Mouse (Mus musculus) midbrain, embryonic 11.5 days (tissue): Measurements from ENCODE around the gene Tatdn3. TPM values are rescaled to one million over a fixed set of nuclear protein-coding genes. Genes with fewer than 3 reads are reported as not detected.
A peak's percentile ranks its signal among the peaks of the same experiment; 100 is the strongest.

Experiments used
- ATAC-seq: fragments of 200-750 bp; cut with Nextera tagmentation; 2 replicates; pipeline ENCODE4 v1.8.0; 2017; ENCODE audit warnings: moderate TSS enrichment, moderate library complexity; ENCODE audit not compliant: low FRiP score
- DNase-seq: peaks from one replicate; pipeline ENCODE4 v3.0.0; 2015; ENCODE audit warnings: low spot score; ENCODE audit errors: missing footprints
- H3K27ac ChIP-seq: fragments of 300-500 bp; sonication (generic); 2 replicates; pipeline ENCODE4 v1.5.1; 2014; ENCODE audit warnings: low read depth, low read length
- H3K27me3 ChIP-seq: fragments of 300-500 bp; sonication (generic); 2 replicates; pipeline ENCODE4 v1.6.1; 2014; ENCODE audit warnings: mild to moderate bottlenecking, low read length, moderate library complexity, mixed read lengths; ENCODE audit not compliant: control insufficient read depth, insufficient read depth
- H3K36me3 ChIP-seq: fragments of 300-500 bp; sonication (generic); 2 replicates; pipeline ENCODE4 v1.6.1; 2014; ENCODE audit warnings: mild to moderate bottlenecking, low read length, moderate library complexity, mixed read lengths; ENCODE audit not compliant: control insufficient read depth, insufficient read depth
- H3K4me1 ChIP-seq: fragments of 300-500 bp; sonication (generic); 2 replicates; pipeline ENCODE4 v1.6.1; 2014; ENCODE audit warnings: low read length; ENCODE audit not compliant: control insufficient read depth, insufficient read depth
- H3K4me2 ChIP-seq: fragments of 300-500 bp; sonication (generic); 2 replicates; pipeline ENCODE4 v1.6.1; 2014; ENCODE audit warnings: mild to moderate bottlenecking, moderate library complexity
- H3K4me3 ChIP-seq: fragments of 300-500 bp; sonication (generic); 2 replicates; pipeline ENCODE4 v1.5.1; 2014; ENCODE audit warnings: low read depth, low read length
- H3K9ac ChIP-seq: fragments of 300-500 bp; sonication (generic); 2 replicates; pipeline ENCODE4 v1.6.1; 2014; ENCODE audit warnings: low read length
- H3K9me3 ChIP-seq: fragments of 300-500 bp; sonication (generic); 2 replicates; pipeline ENCODE4 v1.6.1; 2016; ENCODE audit warnings: low read length; ENCODE audit not compliant: control insufficient read depth
- WGBS: fragments of 180-500 bp; shearing (Covaris S2); extraction: QIAGEN DNeasy Blood & Tissue Kit; methylation state at CpG from one replicate; pipeline ENCODE4 v1.1.7; 2014; 5-methylcytosine and 5-hydroxymethylcytosine counted together
- polyA plus RNA-seq: library from polyadenylated mRNA; unstranded; fragments of >200 nt; fragmentation: Nextera tagmentation; extraction: Ambion mirVana; gene quantifications from 2 replicates; pipeline ENCODE4 v1.2.1, GENCODE M21; 2014

The Tatdn3 gene
- polyA plus RNA-seq, 1 experiment from 2014 or later: 11.6 TPM

DNA sequence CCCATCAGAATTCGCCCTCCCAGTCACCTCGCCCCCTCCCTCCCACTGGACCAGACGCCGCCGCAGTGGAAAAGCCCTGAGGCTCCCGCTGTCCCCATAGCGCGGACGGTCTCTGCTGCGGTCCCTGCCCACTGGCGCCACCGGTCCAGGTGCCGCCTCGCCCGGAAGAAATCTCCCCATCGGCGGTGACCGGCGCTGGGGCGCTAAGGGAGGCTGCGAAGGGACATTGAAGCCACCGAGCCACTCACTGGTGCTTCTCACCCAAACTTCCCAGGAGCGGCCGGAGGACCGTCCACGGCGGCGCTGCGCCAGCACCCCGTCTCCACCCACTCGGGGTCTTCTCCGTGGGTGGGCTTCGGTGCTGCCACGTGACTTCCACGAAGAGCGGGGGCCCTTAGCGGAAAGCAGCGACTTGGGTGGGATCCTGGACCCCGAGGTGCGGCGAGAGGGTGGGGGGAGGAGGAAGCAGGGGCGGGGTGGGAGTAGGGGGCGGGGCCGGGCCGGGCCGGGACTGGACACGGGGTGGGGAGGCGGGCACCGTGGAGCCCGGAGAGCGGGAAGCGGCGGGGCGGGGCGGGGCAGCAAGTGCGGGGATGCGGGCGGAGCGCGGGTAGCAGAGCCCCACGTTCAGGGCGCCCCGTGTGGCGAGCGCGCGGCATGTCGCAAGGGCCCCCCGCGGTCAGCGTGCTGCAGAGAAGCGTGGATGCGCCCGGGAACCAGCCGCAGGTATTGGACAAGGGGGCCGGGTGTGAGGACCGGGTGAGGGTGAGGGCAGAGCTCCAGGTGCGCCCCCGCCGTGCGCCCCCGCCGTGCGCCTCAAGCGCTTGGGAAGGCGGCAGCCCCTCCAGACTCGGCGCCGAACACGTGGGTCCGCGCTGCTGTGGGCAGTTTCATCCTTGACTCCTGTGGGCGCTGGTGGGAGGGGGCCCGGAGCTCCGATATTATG is 35.3 kb upstream of the Tatdn3 start, which contains the start of gene Batf3:
TSS of gene Batf3 (plus strand) at position 46 of the 946 bp plus-strand sequence.
- Histone ChIP-seq H3K9me3 (no peaks in the 10 kb centered on the region; the same call in 1 of the 2 replicates), H3K27ac (no peak within 1 kb of the TSS), H3K4me2 (peak within 1 kb of the TSS; percentile 99), H3K36me3 (no peaks in the 10 kb centered on the region), H3K4me1 (peaks cover 3% of the 10 kb centered on the region; the same call in 1 of the 2 replicates), H3K4me3 (peak within 1 kb of the TSS; percentile 62), H3K27me3 (peaks cover 21% of the 10 kb centered on the region), H3K9ac (peak within 1 kb of the TSS; percentile 57)
- DNase-seq (peak; percentile 92), ATAC-seq (peak; percentile 75)
- WGBS: 1% methylated on average over 88 of the region's 95 CpGs

GRCm38 (mm10) chr1:191096871-191097681 is 34.3 kb upstream of the Tatdn3 start:
- 60% methylated on average over 14 of the region's 14 CpGs for WGBS
- H3K4me2 ChIP-seq: peak overlapping the region; percentile 99
- peaks cover 21% of the 10 kb centered on the region for H3K27me3 ChIP-seq
- ATAC-seq (0 out of 2 replicates have a peak, but pooled peaks have one; percentile 12), DNase-seq (peak; percentile 89)
- H3K4me1 ChIP-seq: peaks cover 3% of the 10 kb centered on the region; the same call in 1 of the 2 replicates
- H3K36me3 ChIP-seq: no peaks in the 10 kb centered on the region
- H3K27ac ChIP-seq: no peak overlapping the region
- H3K9ac ChIP-seq: peak overlapping the region; percentile 7; the same call in 1 of the 2 replicates
- no peaks in the 10 kb centered on the region; the same call in 1 of the 2 replicates for H3K9me3 ChIP-seq
- H3K4me3 ChIP-seq: peak overlapping the region; percentile 62

GRCm38 (mm10) chr1:191095019-191095418 is 32.3 kb upstream of the Tatdn3 start:
- H3K27me3 ChIP-seq: peaks cover 21% of the 10 kb centered on the region
- no peak overlapping the region for H3K4me2 ChIP-seq
- H3K27ac ChIP-seq: no peak overlapping the region
- WGBS: 77% methylated on average over 9 of the region's 9 CpGs
- H3K36me3 ChIP-seq: no peaks in the 10 kb centered on the region
- H3K4me1 ChIP-seq: peaks cover 3% of the 10 kb centered on the region; the same call in 1 of the 2 replicates
- no peak overlapping the region for H3K9ac ChIP-seq
- DNase-seq (peak; percentile 81), ATAC-seq (no peak)
- no peaks in the 10 kb centered on the region for H3K9me3 ChIP-seq
- no peak overlapping the region for H3K4me3 ChIP-seq

GRCm38 (mm10) chr1:191093578-191093977 is 30.8 kb upstream of the Tatdn3 start:
- H3K27ac ChIP-seq: no peak overlapping the region
- H3K4me2 ChIP-seq: no peak overlapping the region
- peaks cover 10% of the 10 kb centered on the region for H3K27me3 ChIP-seq
- H3K36me3 ChIP-seq: no peaks in the 10 kb centered on the region
- WGBS: 84% methylated on average over 5 of the region's 5 CpGs
- H3K4me1 ChIP-seq: peaks cover 2% of the 10 kb centered on the region; the same call in 1 of the 2 replicates
- no peaks in the 10 kb centered on the region for H3K9me3 ChIP-seq
- no peak for DNase-seq
- ATAC-seq: no peak
- no peak overlapping the region for H3K9ac ChIP-seq
- H3K4me3 ChIP-seq: no peak overlapping the region

DNA sequence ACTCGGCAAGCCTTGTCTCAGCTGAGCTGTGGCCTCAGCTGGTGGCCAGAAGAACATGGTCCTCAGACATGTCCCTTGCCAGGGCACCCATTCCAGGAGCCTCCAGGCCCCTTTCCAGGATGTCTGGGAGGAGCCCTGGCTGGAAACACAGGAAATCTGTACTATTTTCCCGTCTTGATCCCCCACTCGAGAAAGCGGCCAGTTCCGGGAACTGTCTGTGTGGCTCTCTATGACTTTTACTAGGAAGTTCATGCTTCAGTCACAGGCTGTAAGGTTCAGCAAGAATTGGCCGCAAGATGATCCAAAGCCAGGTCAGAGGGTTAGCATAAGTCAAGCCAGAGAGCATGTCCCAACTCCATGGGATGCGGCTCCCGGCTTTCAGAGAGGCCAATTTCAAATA is 29.3 kb upstream of the Tatdn3 start:
- no peaks in the 10 kb centered on the region for H3K4me1 ChIP-seq
- H3K9ac ChIP-seq: no peak overlapping the region
- ATAC-seq: no peak
- H3K27me3 ChIP-seq: peaks cover 3% of the 10 kb centered on the region
- no peaks in the 10 kb centered on the region for H3K36me3 ChIP-seq
- no peak overlapping the region for H3K4me3 ChIP-seq
- H3K9me3 ChIP-seq: no peaks in the 10 kb centered on the region
- H3K27ac ChIP-seq: no peak overlapping the region
- 77% methylated on average over 8 of the region's 8 CpGs for WGBS
- DNase-seq: peak; percentile 28
- no peak overlapping the region for H3K4me2 ChIP-seq

- no peak overlapping the region for H3K4me3 ChIP-seq
- WGBS: 75% methylated on average over 6 of the region's 6 CpGs
- H3K9ac ChIP-seq: no peak overlapping the region
- peaks cover 2% of the 10 kb centered on the region; the same call in 1 of the 2 replicates for H3K36me3 ChIP-seq
- no peaks in the 10 kb centered on the region for H3K9me3 ChIP-seq
- no peaks in the 10 kb centered on the region for H3K4me1 ChIP-seq
- H3K27me3 ChIP-seq: no peaks in the 10 kb centered on the region
- DNase-seq (peak; percentile 39), ATAC-seq (no peak)
- no peak overlapping the region for H3K27ac ChIP-seq
- no peak overlapping the region for H3K4me2 ChIP-seq
Observed at GRCm38 (mm10) chr1:191089355-191089754, 26.6 kb upstream of the Tatdn3 start.

- Histone ChIP-seq H3K27ac (no peak overlapping the region), H3K36me3 (peaks cover 10% of the 10 kb centered on the region; the same call in 1 of the 2 replicates), H3K4me3 (no peak overlapping the region), H3K9me3 (no peaks in the 10 kb centered on the region), H3K4me2 (no peak overlapping the region), H3K27me3 (no peaks in the 10 kb centered on the region), H3K4me1 (no peaks in the 10 kb centered on the region), H3K9ac (no peak overlapping the region)
- WGBS: 91% methylated on average over 5 of the region's 5 CpGs
- no peak for ATAC-seq
- DNase-seq: no peak
Observed at GRCm38 (mm10) chr1:191087955-191088354, 25.2 kb upstream of the Tatdn3 start.

GRCm38 (mm10) chr1:191086960-191087359 is 24.2 kb upstream of the Tatdn3 start:
- no peak overlapping the region for H3K9ac ChIP-seq
- 79% methylated on average over 8 of the region's 8 CpGs for WGBS
- no peaks in the 10 kb centered on the region for H3K27me3 ChIP-seq
- H3K4me2 ChIP-seq: no peak overlapping the region
- ATAC-seq (no peak), DNase-seq (no peak)
- H3K4me1 ChIP-seq: no peaks in the 10 kb centered on the region
- H3K27ac ChIP-seq: no peak overlapping the region
- peaks cover 15% of the 10 kb centered on the region; the same call in 1 of the 2 replicates for H3K36me3 ChIP-seq
- H3K4me3 ChIP-seq: no peak overlapping the region
- H3K9me3 ChIP-seq: no peaks in the 10 kb centered on the region
